Mouse (Mus musculus) fat pad, adult 2 months (tissue): Measurements from ENCODE around the gene Ecsit.

Source experiments
- DNase-seq: peaks from one replicate; pipeline ENCODE4 v3.0.0-alpha.2; 2011; ENCODE audit warnings: low read depth, low spot score; ENCODE audit errors: extremely low read depth

The Ecsit gene

GRCm38 (mm10) chr9:22053657-22054056 lies 31.6 kb downstream of the Ecsit start:
- no peak for DNase-seq

- no peak for DNase-seq
Measured at GRCm38 (mm10) chr9:22051958-22052254, 33.3 kb downstream of the Ecsit start, which contains the start of gene Elavl3. Gene Elavl3 (minus strand): TSS chr9:22052023.

GRCm38 (mm10) chr9:22051161-22051957 lies 33.9 kb downstream of the Ecsit start:
- no peak for DNase-seq

DNA sequence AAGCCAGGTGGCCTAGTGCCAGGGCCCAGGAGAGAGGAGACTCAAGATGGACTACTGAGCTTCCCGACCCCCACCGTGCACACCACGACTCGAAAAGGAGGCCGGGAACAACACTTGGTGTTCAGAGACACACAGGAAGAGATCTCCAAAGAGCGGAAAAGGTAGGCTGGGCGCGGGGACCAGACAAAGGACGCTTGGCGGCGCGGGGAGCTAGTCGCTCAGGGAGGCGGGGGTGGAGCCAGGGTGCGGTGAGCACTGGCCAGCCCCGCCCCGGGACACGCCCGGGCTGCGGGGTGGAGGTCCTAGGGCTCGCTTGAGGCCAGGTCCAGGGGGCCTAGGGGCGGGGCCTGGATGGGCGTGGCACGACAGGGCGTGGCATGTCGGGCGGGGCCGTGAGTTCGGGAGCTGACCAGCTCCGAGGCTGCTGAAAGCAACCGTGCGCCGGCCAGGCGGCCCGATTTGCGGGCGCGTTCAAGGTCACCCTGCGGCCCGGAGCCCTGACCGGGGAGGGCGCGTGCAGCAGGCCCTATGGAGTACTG lies 34.8 kb downstream of the Ecsit start:
- no peak for DNase-seq

DNA sequence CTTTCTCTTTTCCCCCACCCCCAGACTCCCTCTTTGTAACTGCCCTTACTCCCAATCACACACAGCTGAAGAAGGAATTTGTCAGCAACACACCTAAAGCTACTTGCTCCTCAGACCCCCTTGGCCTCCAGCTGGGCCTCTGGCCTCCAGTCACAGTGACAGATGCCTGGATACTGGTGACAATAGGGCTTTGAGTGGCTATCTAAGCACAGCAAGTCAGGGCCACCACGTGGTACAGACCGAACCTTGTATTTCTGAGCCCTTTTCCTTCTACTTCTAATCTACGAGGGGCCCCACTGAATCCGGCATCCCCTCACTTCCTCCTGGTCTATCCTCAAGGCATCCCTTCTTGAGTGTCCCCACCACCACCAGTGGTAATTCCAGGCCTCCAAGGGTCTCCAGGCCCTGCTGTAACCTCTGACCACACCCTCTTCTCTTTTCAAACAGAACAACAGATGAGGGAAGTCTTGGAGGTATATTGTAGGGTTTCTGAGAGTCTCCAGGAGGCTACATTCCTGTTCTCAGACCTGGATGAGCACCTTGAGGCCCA lies 35.4 kb downstream of the Ecsit start:
- no peak for DNase-seq

DNA sequence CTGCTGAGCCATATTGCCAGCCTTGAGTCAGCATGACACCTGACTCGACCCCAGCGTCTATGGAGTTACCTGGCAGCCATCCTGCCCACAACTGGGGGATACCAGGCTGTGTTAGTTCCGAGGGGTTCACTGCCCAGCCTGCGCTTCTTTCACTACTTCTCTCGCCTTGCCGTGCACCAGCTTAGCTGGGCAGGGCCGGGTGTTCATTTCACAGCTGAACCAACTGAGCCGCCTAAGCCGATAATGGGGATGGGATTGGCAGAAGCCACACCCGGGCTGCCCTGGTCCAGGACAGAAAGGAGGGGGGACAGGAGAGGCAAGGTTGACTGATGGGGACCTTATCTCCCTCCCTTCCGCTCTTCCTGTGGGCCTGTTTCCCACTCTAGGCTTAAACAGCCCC lies 35.9 kb downstream of the Ecsit start:
- no peak for DNase-seq

DNA sequence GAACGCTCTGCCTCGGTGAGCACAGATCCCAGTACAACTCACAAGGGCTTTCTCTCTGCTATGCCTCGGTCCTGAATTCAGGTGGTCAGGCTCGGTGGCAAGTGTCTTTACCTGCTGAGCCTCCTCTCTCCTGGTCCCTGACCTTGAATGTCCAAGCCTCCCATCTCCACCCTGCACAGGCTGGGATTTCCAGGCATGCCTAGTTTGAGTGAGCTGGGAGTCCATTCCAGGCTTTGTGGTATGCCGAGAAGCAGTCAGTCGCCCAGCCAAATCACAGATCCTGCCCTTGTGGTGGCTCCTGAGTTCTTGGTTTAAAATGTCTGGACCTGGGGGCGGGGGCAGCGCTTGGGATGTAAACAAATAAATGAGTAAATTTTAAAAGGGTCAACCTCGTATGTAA lies 37.9 kb downstream of the Ecsit start:
- no peak for DNase-seq

- no peak for DNase-seq
Measured at GRCm38 (mm10) chr9:22041832-22042231, 43.4 kb downstream of the Ecsit start.

GRCm38 (mm10) chr9:22037826-22038225 lies 47.4 kb downstream of the Ecsit start:
- no peak for DNase-seq

GRCm38 (mm10) chr9:22035300-22036044 lies 49.8 kb downstream of the Ecsit start:
- DNase-seq, result no peak

DNA sequence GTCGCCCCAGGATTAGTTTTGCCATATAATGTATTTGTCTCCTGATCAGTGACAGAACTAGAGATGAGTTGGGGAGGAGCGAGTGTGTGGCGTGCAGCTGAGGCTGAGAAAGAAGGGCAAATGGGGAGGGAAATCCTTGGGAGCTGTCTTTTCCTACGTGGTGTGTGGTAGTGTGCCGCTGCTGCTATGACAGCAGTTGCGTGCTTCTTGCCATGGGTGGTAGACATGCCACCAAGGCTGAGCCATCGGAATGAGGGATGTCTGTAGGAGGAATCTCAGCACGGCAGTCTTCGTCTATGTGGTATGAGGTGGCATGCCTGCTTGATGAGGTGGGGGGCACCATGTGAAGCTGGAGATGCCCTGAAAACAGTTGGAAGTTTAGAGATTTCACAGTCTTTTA lies 54.9 kb downstream of the Ecsit start:
- no peak for DNase-seq

- DNase-seq, result no peak
Measured at GRCm38 (mm10) chr9:22028467-22028866, 56.8 kb downstream of the Ecsit start.

- no peak for DNase-seq
Measured at GRCm38 (mm10) chr9:22024592-22024991, 60.6 kb downstream of the Ecsit start.
